Mouse (Mus musculus) gastrocnemius, adult 8-10 months (tissue): ENCODE measurements at regions not wholly inside any gene's neighbourhood (a gene's known extent, or its start where the extent isn't known, plus 50 kb on each side); places are given as distances from the start of the nearest gene placed in this dataset.
"Not testable (repeated sequence)": the region's sequence is repeated elsewhere in the genome, so short reads cannot be mapped to it uniquely, and the experiment has no call there.

Source experiments
- DNase-seq, 2 experiments: peaks; one replicate each; pipeline ENCODE4 v3.0.0; 2022; ENCODE audit warnings: low spot score in 2 of 2

GRCm38 (mm10) chr8:126811358-126811757, 134.3 kb downstream of the Tomm20 start:
- not testable (repeated sequence) for DNase-seq

DNA sequence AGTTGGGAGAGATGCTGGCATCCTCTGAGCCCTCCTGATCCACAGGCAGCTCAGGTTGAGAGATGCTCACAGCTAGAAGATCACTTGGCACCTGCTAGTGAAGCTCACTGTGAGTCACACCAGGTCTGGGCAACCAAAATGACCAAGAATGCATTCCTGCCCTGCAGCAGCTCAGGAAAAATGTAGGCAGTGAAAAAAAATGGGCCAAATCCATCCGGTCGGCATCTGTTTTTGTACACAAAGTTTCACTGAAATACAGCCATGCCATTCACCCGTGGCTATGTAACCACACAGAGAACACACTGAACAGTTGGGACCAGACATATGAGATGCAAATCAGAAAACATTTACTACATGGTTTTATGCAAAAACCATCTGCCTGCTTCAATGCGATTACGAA, 135.1 kb downstream of the Tomm20 start:
- DNase-seq = no peak

GRCm38 (mm10) chr8:126809321-126809720, 136.3 kb downstream of the Tomm20 start:
- no peak for DNase-seq

GRCm38 (mm10) chr8:126808496-126808895, 137.1 kb downstream of the Tomm20 start:
- no peak for DNase-seq

DNA sequence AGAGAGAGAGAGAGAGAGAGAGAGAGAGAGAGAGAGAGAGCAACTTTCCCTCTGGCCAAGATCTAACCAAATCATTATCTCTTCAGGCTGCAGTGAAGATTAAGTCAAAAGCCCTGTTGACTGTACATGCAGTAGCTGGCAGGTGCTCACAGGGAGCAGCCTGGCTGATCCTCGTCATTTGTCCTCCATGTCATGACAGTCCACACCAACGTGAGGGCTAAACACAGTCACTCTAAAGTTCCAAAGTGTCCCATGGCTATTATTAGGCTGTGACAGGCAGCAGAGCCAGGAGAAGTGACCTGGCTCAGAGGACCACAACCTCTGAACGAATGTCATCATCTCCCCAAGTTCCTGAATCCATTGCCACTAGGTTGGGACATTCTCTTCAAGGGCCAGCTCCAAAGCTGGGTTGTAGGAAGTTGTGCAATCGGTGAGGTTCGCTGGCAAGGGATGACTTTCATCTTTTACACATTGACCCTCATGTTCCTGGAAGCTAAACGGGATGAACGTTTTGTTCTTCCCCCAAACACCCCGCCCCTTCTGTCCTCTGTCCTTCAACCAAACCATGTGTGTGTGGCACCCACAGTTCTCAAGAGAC, 138.4 kb downstream of the Tomm20 start:
- peak; percentile 60 to 66 for DNase-seq

DNA sequence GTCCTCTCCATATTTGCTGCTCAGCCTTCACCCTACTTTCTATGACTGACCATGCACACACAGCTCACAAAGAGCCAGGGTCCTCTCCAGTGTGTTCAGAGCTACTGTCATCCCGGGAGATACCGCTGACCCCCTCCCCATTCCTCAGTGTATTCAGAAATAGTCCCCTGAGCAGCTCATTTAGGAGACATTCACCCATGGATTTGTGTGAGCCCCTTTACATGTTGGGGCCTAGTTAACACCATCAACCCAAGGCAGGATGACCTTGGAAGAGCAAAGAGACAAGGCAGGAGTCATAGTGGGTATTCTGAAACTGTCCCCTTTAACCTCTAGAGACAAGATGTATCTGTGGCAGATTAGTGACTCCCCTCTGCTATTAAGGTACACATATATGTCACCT, 139.1 kb downstream of the Tomm20 start:
- DNase-seq = no peak

DNA sequence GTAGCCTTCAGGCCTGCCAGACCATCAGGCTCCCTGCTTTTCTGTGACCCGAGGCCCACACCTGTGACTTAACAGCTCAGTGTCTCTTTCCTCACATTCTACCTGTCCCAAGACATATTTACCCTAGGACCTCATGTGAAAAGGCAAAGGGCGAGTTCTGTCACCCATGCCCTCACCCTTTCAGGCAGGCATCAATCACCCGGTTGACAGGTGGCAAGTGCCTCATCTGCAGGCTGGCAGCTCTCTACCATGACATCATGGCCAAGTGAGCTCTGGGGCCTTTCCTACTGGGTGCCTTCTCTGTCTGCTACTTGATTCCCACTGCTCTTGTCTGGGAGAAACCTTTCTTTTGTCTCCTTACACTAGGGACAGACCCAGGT, 139.5 kb downstream of the Tomm20 start:
- DNase-seq = no peak

DNA sequence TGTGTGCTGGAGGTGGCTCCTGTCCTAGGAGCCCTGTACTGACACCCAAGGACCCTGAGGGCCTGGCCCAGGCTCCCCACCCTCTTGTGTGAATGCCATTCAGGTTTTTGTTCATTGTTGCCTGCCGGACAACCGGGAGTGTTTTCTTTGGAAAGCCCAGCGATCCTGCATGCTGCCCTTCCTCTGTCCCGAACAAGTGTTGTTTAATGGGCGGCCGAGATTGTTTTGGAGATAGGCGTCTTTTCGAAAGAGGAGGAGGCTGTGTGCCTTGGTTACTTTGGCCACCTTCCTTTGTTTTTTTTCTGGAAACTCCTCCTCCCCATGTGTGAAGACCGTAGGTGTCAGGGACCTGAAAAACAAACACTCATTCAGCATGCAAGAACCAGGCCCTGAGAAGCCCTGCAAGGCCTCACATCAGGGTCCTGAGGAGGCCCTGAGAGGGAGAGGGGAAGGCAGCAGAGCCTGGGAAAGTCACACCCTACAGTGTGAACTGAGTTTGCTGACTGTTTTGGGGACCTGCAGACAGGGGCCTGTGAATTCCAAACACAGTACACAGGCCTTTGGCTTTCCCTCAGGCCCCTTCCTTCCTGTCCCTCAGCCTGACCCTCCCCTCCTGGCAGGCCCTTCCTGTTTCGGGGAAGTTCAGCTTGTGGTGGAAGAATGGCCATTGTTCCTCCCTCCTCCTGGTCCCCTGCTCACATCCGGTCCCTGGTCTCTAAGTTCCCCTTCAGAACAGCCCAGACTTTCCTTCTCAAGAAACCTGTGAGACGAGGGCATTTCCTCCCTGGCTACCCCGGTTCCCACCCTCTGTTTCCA, 140.1 kb downstream of the Tomm20 start:
- peak; percentile 38 to 42 for DNase-seq

- DNase-seq = no peak
Measured at GRCm38 (mm10) chr8:126804115-126804514, 141.5 kb downstream of the Tomm20 start.

DNA sequence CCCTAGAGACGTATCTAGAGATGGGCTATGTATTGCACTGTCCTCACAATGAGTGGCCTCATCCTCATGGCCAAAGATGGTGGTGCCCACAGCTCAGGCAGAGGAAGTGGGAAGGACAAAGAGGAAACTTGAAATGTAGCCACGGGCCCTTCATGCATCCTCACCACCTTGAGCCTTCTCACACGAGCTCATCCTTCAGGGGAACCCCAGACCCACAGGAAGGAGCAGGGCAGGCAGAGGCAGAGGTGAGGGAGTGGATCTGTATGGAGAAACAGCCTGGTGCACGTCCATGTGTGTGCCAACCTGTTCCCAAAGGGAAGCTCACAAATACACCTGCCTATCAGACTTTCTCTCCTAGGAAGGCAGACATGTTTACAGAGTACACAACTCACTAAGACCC, 143.0 kb downstream of the Tomm20 start:
- DNase-seq = no peak

- DNase-seq = no peak
Measured at GRCm38 (mm10) chr8:126800976-126801375, 144.7 kb downstream of the Tomm20 start.

DNA sequence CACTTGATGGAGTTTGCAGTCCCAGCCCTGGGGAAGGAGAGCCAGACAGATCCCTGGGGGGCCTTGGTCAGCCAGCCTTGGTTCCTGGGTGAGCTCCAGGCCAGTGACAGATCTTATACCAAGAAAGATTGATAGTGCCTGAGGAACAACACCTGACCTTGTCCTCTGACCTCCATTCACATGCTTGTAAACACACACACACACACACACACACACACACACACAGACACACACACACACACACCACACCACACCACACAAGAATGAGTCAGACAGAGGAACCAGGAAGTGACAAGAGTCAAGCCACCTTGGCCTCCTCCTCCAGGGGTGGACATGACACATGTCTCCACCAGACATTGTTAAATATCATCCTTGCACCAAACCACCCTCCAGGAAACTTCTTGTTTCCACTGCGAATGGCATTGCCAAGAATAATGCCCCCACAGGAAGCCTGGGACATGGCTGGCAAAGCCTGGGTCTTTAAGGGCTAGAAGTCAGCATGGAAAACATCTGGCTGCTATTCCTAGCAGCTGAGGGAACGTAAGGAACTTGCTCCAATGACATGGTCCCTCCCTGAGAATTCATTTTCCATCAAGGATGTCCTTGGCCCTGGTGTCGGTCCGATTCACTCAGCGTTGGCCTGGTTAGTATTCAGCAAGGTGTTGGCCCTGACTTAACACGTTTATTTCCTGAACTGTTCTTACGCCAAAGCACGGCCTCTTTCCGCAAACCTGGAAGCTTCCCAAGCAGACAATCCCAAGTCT, 147.9 kb downstream of the Tomm20 start:
- DNase-seq = no peak

DNA sequence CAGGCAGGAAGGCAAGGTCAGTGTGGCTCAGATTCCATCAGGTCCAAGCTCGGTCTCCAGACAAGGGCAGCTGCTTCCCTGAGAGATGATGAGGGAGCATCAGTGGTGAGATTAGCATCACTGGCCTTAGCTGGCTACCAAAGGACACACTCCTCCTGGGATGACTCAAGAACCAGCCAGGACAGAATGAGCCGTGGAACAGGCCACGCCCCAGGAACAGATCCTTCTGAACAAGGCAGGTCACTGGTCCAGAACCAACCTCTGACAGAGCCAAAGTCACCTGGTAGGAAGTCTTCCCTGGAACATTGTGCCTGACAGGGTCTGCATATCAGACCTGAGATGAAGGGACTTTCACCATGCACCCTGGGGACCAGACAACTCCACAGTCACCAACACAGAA, 152.0 kb downstream of the Tomm20 start:
- DNase-seq = no peak

DNA sequence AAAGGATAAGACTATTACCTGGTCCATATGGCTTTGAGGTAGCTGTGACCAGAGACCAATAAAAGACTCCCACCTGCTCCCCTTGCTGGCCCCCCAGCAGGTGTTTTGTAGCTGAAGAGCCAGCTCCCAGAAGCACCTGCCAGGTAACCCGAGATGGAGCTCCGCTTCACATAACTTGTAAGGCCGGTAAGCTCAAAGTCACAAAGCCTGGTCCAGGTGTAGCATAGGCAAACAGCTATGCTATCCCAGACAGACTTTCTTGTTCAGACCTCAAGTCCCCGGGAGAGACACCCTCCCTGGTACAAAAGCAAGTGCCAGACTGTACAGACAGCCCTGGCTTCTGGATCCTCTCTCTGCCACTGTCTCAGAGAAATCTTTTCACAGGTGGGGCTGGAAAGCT, 154.6 kb downstream of the Tomm20 start:
- DNase-seq = no peak

DNA sequence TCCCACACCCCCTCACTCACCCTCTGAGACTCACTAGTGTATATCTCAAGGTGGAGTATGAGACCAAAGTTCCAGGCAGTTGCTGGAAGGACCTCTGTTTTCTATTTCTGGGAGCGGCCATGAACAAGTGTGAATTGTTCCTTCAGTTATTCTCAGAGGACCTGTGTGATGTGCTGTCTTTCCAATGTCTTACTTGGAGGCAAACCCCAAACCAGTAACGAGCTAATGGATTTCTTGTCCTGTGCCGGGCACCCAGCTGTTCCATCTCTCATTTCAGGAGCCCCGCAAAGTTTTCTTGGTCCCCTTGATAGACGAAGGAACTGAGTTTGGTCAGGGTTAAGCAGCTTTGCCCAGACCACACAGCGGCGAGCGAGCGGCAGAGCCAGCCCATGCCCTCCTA, 155.4 kb downstream of the Tomm20 start:
- DNase-seq = no peak

- no peak for DNase-seq
Measured at GRCm38 (mm10) chr8:126789076-126789475, 156.6 kb downstream of the Tomm20 start.

GRCm38 (mm10) chr8:126788669-126789068, 157.0 kb downstream of the Tomm20 start:
- no peak for DNase-seq

- DNase-seq = no peak
Measured at GRCm38 (mm10) chr8:126787398-126787797, 158.2 kb downstream of the Tomm20 start.

GRCm38 (mm10) chr8:126785211-126785610, 160.4 kb downstream of the Tomm20 start:
- DNase-seq = no peak

DNA sequence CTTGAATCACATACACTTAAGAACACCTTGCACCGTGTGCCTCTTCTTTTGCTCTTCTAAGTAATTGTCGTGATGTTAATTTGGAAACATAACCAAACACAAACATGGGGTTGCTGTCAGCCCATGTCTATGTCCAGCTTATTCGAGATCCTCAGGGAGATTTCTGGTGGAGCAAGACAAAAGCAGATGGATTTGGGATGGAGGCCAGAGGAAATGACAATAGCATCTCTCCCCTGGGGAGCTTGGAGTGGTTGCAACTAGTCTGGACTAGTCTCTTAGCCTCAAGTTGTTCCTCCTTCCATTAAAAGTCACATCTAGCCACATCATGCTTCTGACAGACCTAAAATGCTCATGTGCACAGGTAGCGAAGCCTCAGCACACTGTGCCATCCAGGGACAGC, 161.0 kb downstream of the Tomm20 start:
- no peak for DNase-seq

DNA sequence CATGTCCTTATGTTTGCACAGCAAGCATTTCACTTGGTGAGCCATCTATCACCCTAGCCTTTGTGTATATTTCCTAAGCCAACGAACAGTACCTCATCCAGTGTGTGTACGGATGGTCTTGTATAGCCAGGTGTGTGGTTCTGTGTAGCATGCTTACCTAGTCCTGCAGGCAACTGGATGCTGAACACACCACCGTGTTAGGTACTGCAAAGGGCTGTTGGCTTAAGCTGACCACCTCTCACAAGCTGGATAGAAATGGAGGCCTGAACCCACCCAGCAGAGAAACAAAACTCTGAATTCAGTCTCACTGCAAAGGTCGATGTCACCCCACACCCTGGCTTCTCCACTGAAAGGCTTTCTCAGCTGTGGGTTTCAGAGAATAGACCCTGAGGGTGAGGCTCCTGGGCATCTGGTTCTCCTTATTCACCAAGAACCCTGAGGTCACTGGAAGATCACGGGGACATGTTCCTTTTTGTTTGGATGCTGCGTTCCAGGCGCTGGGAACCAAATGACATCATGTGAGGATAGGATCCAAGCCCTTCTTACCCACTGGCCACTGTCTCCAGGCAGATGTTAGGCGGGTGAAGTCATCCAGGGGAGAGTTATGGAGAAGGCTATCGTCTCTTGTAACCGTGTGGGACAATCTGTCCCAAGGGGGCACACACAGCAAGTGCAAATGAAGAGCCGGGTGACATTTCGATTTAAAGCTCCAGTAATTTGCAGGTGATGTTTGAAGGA, 161.8 kb downstream of the Tomm20 start:
- peak; percentile 47 to 57 for DNase-seq

DNA sequence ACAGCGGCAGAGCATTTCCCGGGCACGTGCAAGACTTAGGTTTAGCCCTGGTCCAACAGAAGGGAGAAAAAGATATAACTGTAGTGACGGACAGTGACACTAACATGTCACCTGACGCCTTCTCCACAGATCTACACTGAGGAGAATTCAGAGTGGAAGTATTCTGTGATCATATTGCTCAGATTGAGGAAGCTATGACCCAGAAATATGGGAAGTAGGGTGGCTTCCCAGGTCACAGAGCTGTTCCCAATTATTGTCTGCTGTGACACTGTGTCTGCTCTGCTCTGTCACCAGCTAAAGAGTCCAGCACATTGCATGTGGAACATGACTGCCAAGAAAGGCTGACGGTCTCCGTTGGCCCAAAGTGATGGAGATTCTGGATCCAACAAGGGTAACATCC, 167.0 kb downstream of the Tomm20 start:
- no peak for DNase-seq
